Mouse (Mus musculus): ENCODE results near the gene Wbp1. TPM values are rescaled to one million over a fixed set of nuclear protein-coding genes. Genes with fewer than 3 reads are reported as not detected.

Gene Wbp1
- polyA plus RNA-seq, 1 experiment from 2014 or later, result 108 TPM

GRCm38 (mm10) chr6:83121863-83122710 lies 728 bp upstream of the Wbp1 start:
- Histone ChIP-seq H3K9me3 (replicated peaks; ENCODE audit: low read length) (no peaks in the 10 kb centered on the region), H3K4me2 (ENCODE audit: low read length) (peak overlapping the region; percentile 80), H3K4me1 (replicated peaks; ENCODE audit: insufficient read depth, low read length) (peaks cover 38% of the 10 kb centered on the region), H3K9ac (ENCODE audit: low read depth, low read length) (peak overlapping the region; percentile 67), H3K27ac (peak overlapping the region; percentile 91), H3K36me3 (ENCODE audit: insufficient read depth, low read length) (0 out of 2 replicates have a peak, but pooled peaks cover 5% of the 10 kb centered on the region), H3K27me3 (ENCODE audit: insufficient read depth, low read length) (no peaks in the 10 kb centered on the region), H3K4me3 (replicated peaks; ENCODE audit: low read depth, low read length) (peak overlapping the region; percentile 68)
- peak; percentile 45 for DNase-seq (ENCODE audit: low spot score)
- ATAC-seq (replicated peaks; ENCODE audit: low FRiP score, low read depth), result peak; percentile 1; the same call in 1 of the 2 replicates
- TF ChIP-seq CTCF (IDR thresholded peaks at IDR 0.05; ENCODE audit: low read depth), result no peak
- under 1% methylated on average over 41 of the region's 52 CpGs for WGBS

GRCm38 (mm10) chr6:83119734-83120051 lies 1.7 kb downstream of the Wbp1 start:
- Histone ChIP-seq H3K36me3 (ENCODE audit: insufficient read depth, low read length) (0 out of 2 replicates have a peak, but pooled peaks cover 5% of the 10 kb centered on the region), H3K4me2 (ENCODE audit: low read length) (peak overlapping the region; percentile 63), H3K4me3 (replicated peaks; ENCODE audit: low read depth, low read length) (no peak overlapping the region), H3K27ac (no peak overlapping the region), H3K27me3 (ENCODE audit: insufficient read depth, low read length) (no peaks in the 10 kb centered on the region), H3K9me3 (replicated peaks; ENCODE audit: low read length) (no peaks in the 10 kb centered on the region), H3K4me1 (replicated peaks; ENCODE audit: insufficient read depth, low read length) (peaks cover 47% of the 10 kb centered on the region), H3K9ac (ENCODE audit: low read depth, low read length) (peak overlapping the region; percentile 43; the same call in 1 of the 2 replicates)
- DNase-seq (ENCODE audit: low spot score) (no peak), ATAC-seq (replicated peaks; ENCODE audit: low FRiP score, low read depth) (no peak)
- 54% methylated on average over 7 of the region's 7 CpGs for WGBS
- no peak for TF ChIP-seq CTCF (IDR thresholded peaks at IDR 0.05; ENCODE audit: low read depth)

GRCm38 (mm10) chr6:83118825-83119733 lies 2.3 kb downstream of the Wbp1 start:
- DNase-seq (ENCODE audit: low spot score), result no peak
- Histone ChIP-seq H3K36me3 (ENCODE audit: insufficient read depth, low read length) (0 out of 2 replicates have a peak, but pooled peaks cover 5% of the 10 kb centered on the region), H3K9ac (ENCODE audit: low read depth, low read length) (peak overlapping the region; percentile 43; the same call in 1 of the 2 replicates), H3K4me3 (replicated peaks; ENCODE audit: low read depth, low read length) (no peak overlapping the region), H3K4me1 (replicated peaks; ENCODE audit: insufficient read depth, low read length) (peaks cover 42% of the 10 kb centered on the region), H3K4me2 (ENCODE audit: low read length) (no peak overlapping the region), H3K27ac (no peak overlapping the region), H3K9me3 (replicated peaks; ENCODE audit: low read length) (no peaks in the 10 kb centered on the region), H3K27me3 (ENCODE audit: insufficient read depth, low read length) (no peaks in the 10 kb centered on the region)
- 55% methylated on average over 14 of the region's 14 CpGs for WGBS
- no peak for ATAC-seq (replicated peaks; ENCODE audit: low FRiP score, low read depth)
- no peak for TF ChIP-seq CTCF (IDR thresholded peaks at IDR 0.05; ENCODE audit: low read depth)

GRCm38 (mm10) chr6:83118369-83118768 lies 3.0 kb downstream of the Wbp1 start:
- no peak overlapping the region for H3K27ac ChIP-seq
- no peak overlapping the region for H3K4me3 ChIP-seq (replicated peaks; ENCODE audit: low read depth, low read length)
- H3K4me2 ChIP-seq (ENCODE audit: low read length), result no peak overlapping the region
- DNase-seq (ENCODE audit: low spot score) (no peak), ATAC-seq (replicated peaks; ENCODE audit: low FRiP score, low read depth) (no peak)
- no peaks in the 10 kb centered on the region for H3K9me3 ChIP-seq (replicated peaks; ENCODE audit: low read length)
- TF ChIP-seq CTCF (IDR thresholded peaks at IDR 0.05; ENCODE audit: low read depth), result no peak
- 75% methylated on average over 11 of the region's 11 CpGs for WGBS
- no peak overlapping the region for H3K9ac ChIP-seq (ENCODE audit: low read depth, low read length)
- peaks cover 40% of the 10 kb centered on the region for H3K4me1 ChIP-seq (replicated peaks; ENCODE audit: insufficient read depth, low read length)
- 0 out of 2 replicates have a peak, but pooled peaks cover 5% of the 10 kb centered on the region for H3K36me3 ChIP-seq (ENCODE audit: insufficient read depth, low read length)
- H3K27me3 ChIP-seq (ENCODE audit: insufficient read depth, low read length), result no peaks in the 10 kb centered on the region

- Histone ChIP-seq H3K27me3 (ENCODE audit: insufficient read depth, low read length) (no peaks in the 10 kb centered on the region), H3K27ac (no peak overlapping the region), H3K4me2 (ENCODE audit: low read length) (no peak overlapping the region), H3K36me3 (ENCODE audit: insufficient read depth, low read length) (0 out of 2 replicates have a peak, but pooled peaks cover 5% of the 10 kb centered on the region), H3K9me3 (replicated peaks; ENCODE audit: low read length) (no peaks in the 10 kb centered on the region), H3K9ac (ENCODE audit: low read depth, low read length) (no peak overlapping the region), H3K4me3 (replicated peaks; ENCODE audit: low read depth, low read length) (no peak overlapping the region), H3K4me1 (replicated peaks; ENCODE audit: insufficient read depth, low read length) (peaks cover 34% of the 10 kb centered on the region)
- WGBS, result 86% methylated on average over 13 of the region's 13 CpGs
- no peak for ATAC-seq (replicated peaks; ENCODE audit: low FRiP score, low read depth)
- DNase-seq (ENCODE audit: low spot score), result no peak
- TF ChIP-seq CTCF (IDR thresholded peaks at IDR 0.05; ENCODE audit: low read depth), result no peak
Measured at GRCm38 (mm10) chr6:83117616-83118015, 3.7 kb downstream of the Wbp1 start.

GRCm38 (mm10) chr6:83117165-83117438 lies 4.3 kb downstream of the Wbp1 start:
- Histone ChIP-seq H3K27me3 (ENCODE audit: insufficient read depth, low read length) (no peaks in the 10 kb centered on the region), H3K36me3 (ENCODE audit: insufficient read depth, low read length) (0 out of 2 replicates have a peak, but pooled peaks cover 5% of the 10 kb centered on the region), H3K9me3 (replicated peaks; ENCODE audit: low read length) (no peaks in the 10 kb centered on the region), H3K9ac (ENCODE audit: low read depth, low read length) (no peak overlapping the region), H3K4me2 (ENCODE audit: low read length) (no peak overlapping the region), H3K4me3 (replicated peaks; ENCODE audit: low read depth, low read length) (no peak overlapping the region), H3K4me1 (replicated peaks; ENCODE audit: insufficient read depth, low read length) (peaks cover 29% of the 10 kb centered on the region), H3K27ac (no peak overlapping the region)
- no peak for ATAC-seq (replicated peaks; ENCODE audit: low FRiP score, low read depth)
- 73% methylated on average over 4 of the region's 4 CpGs for WGBS
- TF ChIP-seq CTCF (IDR thresholded peaks at IDR 0.05; ENCODE audit: low read depth), result no peak
- DNase-seq (ENCODE audit: low spot score), result no peak
